Mouse (Mus musculus) liver, adult 2 months (tissue): ENCODE measurements around the gene Tob2.

Experiments used
- CTCF ChIP-seq: fragments of 200-500 bp; IDR thresholded peaks from 2 replicates; pipeline ENCODE4 v1.5.1; 2011; ENCODE audit warnings: low read depth, low read length, control low read depth
- POLR2A ChIP-seq: fragments of 200-500 bp; IDR thresholded peaks from 2 replicates; pipeline ENCODE4 v1.6.1; 2011; ENCODE audit warnings: low read length, control low read depth; ENCODE audit not compliant: insufficient read depth; ENCODE audit errors: extremely low read depth

DNA sequence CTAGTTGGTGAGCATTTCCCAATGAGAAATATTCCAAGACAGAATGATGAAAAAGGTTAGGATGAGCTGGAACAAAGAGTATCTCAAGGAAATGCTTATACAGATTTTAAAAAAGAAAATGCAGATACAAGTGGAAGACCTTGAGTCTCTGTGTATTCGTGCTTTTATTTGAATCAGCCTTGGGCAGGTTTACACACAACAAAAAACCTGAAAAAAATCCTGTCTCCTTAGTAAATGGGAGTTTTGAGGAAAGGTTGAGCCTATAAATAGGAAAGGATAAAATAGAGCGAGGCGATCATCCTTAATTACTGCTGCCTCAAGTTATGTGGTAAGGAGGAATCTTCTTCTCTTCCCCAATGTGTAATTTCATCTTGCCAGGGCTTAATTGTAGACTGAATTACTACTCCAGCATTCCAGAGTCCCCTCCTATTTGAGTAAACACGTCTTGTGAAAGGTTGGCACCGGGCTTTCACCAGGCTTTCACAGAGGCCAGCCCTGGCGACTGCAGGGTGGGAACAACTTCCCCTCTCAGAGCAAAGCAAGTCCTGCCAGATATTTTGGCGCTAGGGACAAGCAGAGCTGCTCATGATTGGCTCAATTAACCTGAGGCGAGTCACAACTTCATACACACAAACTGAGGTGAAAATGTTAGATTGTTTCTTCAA is 2.0 kb upstream of the Tob2 start:
- TF ChIP-seq CTCF, result no peak
- no peak for TF ChIP-seq POLR2A
